Mouse (Mus musculus) T-helper 2 cell (primary cell): Measurements from ENCODE around the gene 1700016H13Rik.

Experiments
- in situ Hi-C: fragments of 300-600 bp; cut with MboI, MseI; formaldehyde crosslinking; loops from one replicate; pipeline ENCODE4 v1.15.1; 2025; ENCODE audit warnings: high pct_unique_total_duplicates

The 1700016H13Rik gene

GRCm38 (mm10) chr5:103655346-103656118 is at the start of gene 1700016H13Rik:
1700016H13Rik (minus strand) TSS chr5:103656010.
- in situ Hi-C loops: loop anchor here (5.0 to 10.0 kb wide), 3 partner anchors 68 to 308 kb away; no protein-coding TSS in a partner anchor

GRCm38 (mm10) chr5:103705331-103705730 is 49.5 kb upstream of the 1700016H13Rik start:
- in situ Hi-C loops: no loop called here

- in situ Hi-C loops: no loop called here
These were observed 46.7 kb upstream of the 1700016H13Rik start for GRCm38 (mm10) chr5:103702527-103702926.

- in situ Hi-C loops: no loop called here
These were observed 45.7 kb upstream of the 1700016H13Rik start for GRCm38 (mm10) chr5:103701466-103701865.

- in situ Hi-C loops: no loop called here
These were observed 44.9 kb upstream of the 1700016H13Rik start for GRCm38 (mm10) chr5:103700661-103701060.

GRCm38 (mm10) chr5:103699537-103699936 is 43.7 kb upstream of the 1700016H13Rik start:
- in situ Hi-C loops: loop anchor here (5.0 kb wide), 1 partner anchor 43 kb away; no protein-coding TSS in a partner anchor

GRCm38 (mm10) chr5:103698577-103698976 is 42.8 kb upstream of the 1700016H13Rik start:
- in situ Hi-C loops: loop anchor here (5.0 kb wide), 1 partner anchor 44 kb away; no protein-coding TSS in a partner anchor

- in situ Hi-C loops: loop anchor here (5.0 kb wide), 1 partner anchor 44 kb away; no protein-coding TSS in a partner anchor
These were observed 42.2 kb upstream of the 1700016H13Rik start for GRCm38 (mm10) chr5:103697875-103698491.

GRCm38 (mm10) chr5:103694094-103694493 is 38.3 kb upstream of the 1700016H13Rik start:
- in situ Hi-C loops: no loop called here

GRCm38 (mm10) chr5:103693041-103693641 is 37.3 kb upstream of the 1700016H13Rik start:
- in situ Hi-C loops: no loop called here

GRCm38 (mm10) chr5:103692531-103693040 is 36.8 kb upstream of the 1700016H13Rik start:
- in situ Hi-C loops: no loop called here

- in situ Hi-C loops: no loop called here
These were observed 36.1 kb upstream of the 1700016H13Rik start, which contains the start of gene Aff1 for GRCm38 (mm10) chr5:103691624-103692530. Aff1 (plus strand) TSS chr5:103692374.

GRCm38 (mm10) chr5:103691171-103691570 is 35.4 kb upstream of the 1700016H13Rik start:
- in situ Hi-C loops: no loop called here

GRCm38 (mm10) chr5:103690190-103690589 is 34.4 kb upstream of the 1700016H13Rik start:
- in situ Hi-C loops: no loop called here

- in situ Hi-C loops: loop anchor here (5.0 kb wide), 1 partner anchor 78 kb away; no protein-coding TSS in a partner anchor
These were observed 33.8 kb upstream of the 1700016H13Rik start for GRCm38 (mm10) chr5:103689645-103690044.

- in situ Hi-C loops: loop anchor here (5.0 kb wide), 1 partner anchor 130 kb away; no protein-coding TSS in a partner anchor
These were observed 26.0 kb upstream of the 1700016H13Rik start for GRCm38 (mm10) chr5:103681824-103682223.

- in situ Hi-C loops: loop anchor here (5.0 kb wide), 1 partner anchor 132 kb away; no protein-coding TSS in a partner anchor
These were observed 24.6 kb upstream of the 1700016H13Rik start for GRCm38 (mm10) chr5:103680381-103680780.

GRCm38 (mm10) chr5:103678974-103679373 is 23.2 kb upstream of the 1700016H13Rik start:
- in situ Hi-C loops: no loop called here

GRCm38 (mm10) chr5:103677894-103678293 is 22.1 kb upstream of the 1700016H13Rik start:
- in situ Hi-C loops: no loop called here

GRCm38 (mm10) chr5:103676289-103676881 is 20.6 kb upstream of the 1700016H13Rik start:
- in situ Hi-C loops: no loop called here
